Mouse (Mus musculus): ENCODE results near the gene Shkbp1.

DNA sequence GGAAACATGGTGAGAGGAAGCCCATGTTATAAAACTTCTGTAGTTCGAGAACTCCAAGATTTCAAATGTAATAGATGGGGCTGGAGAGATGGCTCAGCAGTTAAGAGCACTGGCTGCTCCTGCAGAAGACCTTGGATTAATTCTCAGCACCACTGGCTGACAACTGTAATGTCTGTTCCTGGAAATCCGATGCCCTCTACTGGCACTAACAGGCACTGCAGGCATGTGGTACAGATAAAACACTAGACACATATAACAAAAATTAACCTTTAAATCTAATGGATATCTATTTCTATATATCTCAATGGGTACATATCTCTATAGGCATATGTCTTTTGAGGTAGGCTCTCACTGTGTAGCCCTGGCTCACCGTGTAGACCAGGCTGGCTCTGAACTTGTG lies 41.4 kb downstream of the Shkbp1 start:
- no peak for TF ChIP-seq ZNF384 (IDR thresholded peaks at IDR 0.05; ENCODE audit: low read depth, low read length)
- TF ChIP-seq HCFC1 (IDR thresholded peaks at IDR 0.05; ENCODE audit: borderline replicate concordance, insufficient read depth, low read length) = no peak

All from ES-E14 (cell line).